Mouse (Mus musculus) neural tube, embryonic 14.5 days (tissue): ENCODE results near the gene Ube2e2. TPM values are rescaled to one million over a fixed set of nuclear protein-coding genes. Genes with fewer than 3 reads are reported as not detected.
A peak's percentile ranks its signal among the peaks of the same experiment; 100 is the strongest.

Source experiments
- ATAC-seq: fragments of 200-750 bp; cut with Nextera tagmentation; 2 replicates; pipeline ENCODE4 v1.8.0; 2017; ENCODE audit warnings: low read depth, mild to moderate bottlenecking, moderate TSS enrichment, moderate library complexity
- H3K27ac ChIP-seq: fragments of 300-500 bp; sonication (generic); 2 replicates; pipeline ENCODE4 v1.5.1; 2014; ENCODE audit warnings: low read depth, mild to moderate bottlenecking, control low read depth, low read length, moderate library complexity, mixed read lengths
- H3K27me3 ChIP-seq: fragments of 300-500 bp; sonication (generic); 2 replicates; pipeline ENCODE4 v1.6.1; 2014; ENCODE audit warnings: low read length; ENCODE audit not compliant: control insufficient read depth, insufficient read depth
- H3K36me3 ChIP-seq: fragments of 300-500 bp; sonication (generic); 2 replicates; pipeline ENCODE4 v1.6.1; 2014; ENCODE audit warnings: low read length, mixed read lengths; ENCODE audit not compliant: control insufficient read depth, insufficient read depth
- H3K4me1 ChIP-seq: fragments of 300-500 bp; sonication (generic); 2 replicates; pipeline ENCODE4 v1.6.1; 2014; ENCODE audit warnings: low read length; ENCODE audit not compliant: control insufficient read depth, insufficient read depth
- H3K4me2 ChIP-seq: fragments of 300-500 bp; sonication (generic); 2 replicates; pipeline ENCODE4 v1.6.1; 2014; ENCODE audit warnings: mild to moderate bottlenecking, low read depth, low read length, control low read depth
- H3K4me3 ChIP-seq: fragments of 300-500 bp; sonication (generic); 2 replicates; pipeline ENCODE4 v1.5.1; 2014; ENCODE audit warnings: low read depth, low read length, control low read depth, mixed read lengths
- H3K9ac ChIP-seq: fragments of 300-500 bp; sonication (generic); replicated peaks from 2 replicates; pipeline ENCODE4 v1.6.1; 2014; ENCODE audit warnings: low read depth, mild to moderate bottlenecking, control low read depth, low read length, mixed read lengths
- H3K9me3 ChIP-seq: fragments of 300-500 bp; sonication (generic); 2 replicates; pipeline ENCODE4 v1.6.1; 2016; ENCODE audit warnings: low read length; ENCODE audit not compliant: control insufficient read depth
- WGBS: fragments of 180-500 bp; shearing (Covaris S2); extraction: QIAGEN DNeasy Blood & Tissue Kit; methylation state at CpG from one replicate; pipeline ENCODE4 v1.1.7; 2014; 5-methylcytosine and 5-hydroxymethylcytosine counted together
- polyA plus RNA-seq: library from polyadenylated mRNA; unstranded; fragments of >200 nt; fragmentation: Nextera tagmentation; extraction: Ambion mirVana; gene quantifications from 2 replicates; pipeline ENCODE4 v1.2.1, GENCODE M21; 2014

Ube2e2 gene
- polyA plus RNA-seq, 1 experiment from 2014 or later, result 153 TPM

DNA sequence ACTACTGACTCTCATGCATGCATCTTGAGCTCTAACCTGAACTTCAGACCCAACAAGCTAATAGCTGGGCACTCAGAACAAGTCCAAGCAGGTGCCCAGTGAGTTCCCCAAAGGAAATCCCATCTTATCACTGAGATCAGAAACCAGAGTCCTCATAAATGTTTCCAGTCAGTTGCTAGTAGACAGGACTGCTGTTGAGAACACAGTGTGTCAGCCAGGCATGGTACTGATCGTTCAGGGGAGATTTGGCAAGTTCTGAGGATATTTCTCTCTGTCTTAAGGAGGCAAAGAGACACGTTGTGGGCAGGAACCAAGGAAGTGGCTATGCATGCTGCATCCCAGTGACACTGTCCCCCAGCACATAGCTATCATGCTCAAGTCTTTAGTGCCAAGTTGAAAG, 275.5 kb downstream of the Ube2e2 start:
- 69% methylated on average over 2 of the region's 2 CpGs for WGBS
- H3K4me2 ChIP-seq, result no peak overlapping the region
- H3K9ac ChIP-seq, result no peak overlapping the region
- ATAC-seq, result no peak
- H3K4me3 ChIP-seq, result no peak overlapping the region
- H3K27me3 ChIP-seq, result no peaks in the 10 kb centered on the region
- no peak overlapping the region for H3K27ac ChIP-seq
- H3K9me3 ChIP-seq, result no peaks in the 10 kb centered on the region
- no peaks in the 10 kb centered on the region for H3K4me1 ChIP-seq
- H3K36me3 ChIP-seq, result no peaks in the 10 kb centered on the region

DNA sequence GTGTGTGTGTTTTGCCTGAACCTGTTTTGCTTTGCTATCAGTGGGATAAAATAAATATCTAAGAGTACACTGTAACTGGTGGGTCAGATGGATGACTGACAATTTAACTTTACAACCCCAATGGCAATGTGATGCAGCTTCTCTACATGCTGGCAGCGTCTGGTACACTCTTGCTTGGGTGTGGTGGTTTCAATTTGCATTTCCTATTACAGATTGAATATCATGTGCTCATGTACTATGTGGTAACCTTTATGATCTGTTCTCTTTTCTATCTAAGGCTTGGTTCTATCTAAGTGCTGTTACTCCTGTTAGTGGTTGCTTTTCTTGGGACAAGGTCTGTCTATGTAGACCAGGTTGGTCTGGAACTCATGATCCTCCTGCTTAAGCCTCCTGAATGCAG, 292.1 kb downstream of the Ube2e2 start:
- no peak overlapping the region for H3K4me2 ChIP-seq
- WGBS, result 58% methylated on average over 1 of the region's 1 CpGs
- H3K4me1 ChIP-seq, result no peaks in the 10 kb centered on the region
- H3K4me3 ChIP-seq, result no peak overlapping the region
- H3K27ac ChIP-seq, result no peak overlapping the region
- no peak overlapping the region for H3K9ac ChIP-seq
- no peak for ATAC-seq
- no peaks in the 10 kb centered on the region for H3K9me3 ChIP-seq
- H3K36me3 ChIP-seq, result no peaks in the 10 kb centered on the region
- H3K27me3 ChIP-seq, result no peaks in the 10 kb centered on the region

DNA sequence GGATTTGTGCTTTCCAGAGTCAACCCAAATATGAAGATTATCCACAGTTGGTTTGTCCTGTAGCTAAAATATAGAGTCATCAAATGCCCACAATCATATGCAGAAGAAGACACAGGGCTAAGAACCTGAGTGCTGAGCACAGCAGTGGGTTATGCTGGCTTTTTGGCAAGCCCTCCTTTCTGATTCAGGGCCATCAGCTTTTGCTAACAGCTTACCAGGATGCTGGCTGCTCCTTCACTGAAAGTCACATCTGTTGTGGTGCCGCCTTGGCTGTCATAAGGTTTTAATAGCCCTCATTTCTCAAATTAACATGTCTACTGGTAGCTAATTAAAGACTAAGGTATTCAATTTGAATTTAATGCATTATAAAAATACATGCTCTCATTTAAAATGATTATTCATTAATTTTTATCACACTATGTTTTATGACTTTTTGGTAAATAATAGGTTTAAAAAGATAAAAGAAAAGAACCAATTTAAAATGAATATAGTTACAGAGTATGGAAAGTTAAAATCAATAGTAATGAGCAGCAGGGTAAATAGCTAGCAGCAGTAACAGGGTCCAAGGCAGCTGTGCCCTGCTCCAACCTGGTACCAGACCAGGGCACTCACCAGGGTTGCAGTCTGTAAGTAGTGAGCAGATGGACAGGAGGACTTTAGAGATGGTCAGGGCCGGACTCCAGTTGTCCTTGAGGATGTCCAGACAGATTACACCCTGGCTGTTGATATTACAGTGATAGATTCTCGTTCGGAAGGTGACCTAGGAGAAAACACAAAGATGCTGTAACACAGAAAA, 307.6 kb downstream of the Ube2e2 start:
- Histone ChIP-seq H3K27me3 (no peaks in the 10 kb centered on the region), H3K4me1 (no peaks in the 10 kb centered on the region), H3K27ac (no peak overlapping the region), H3K9me3 (no peaks in the 10 kb centered on the region), H3K4me2 (no peak overlapping the region), H3K4me3 (no peak overlapping the region), H3K9ac (no peak overlapping the region), H3K36me3 (no peaks in the 10 kb centered on the region)
- ATAC-seq, result peak; percentile 85
- 64% methylated on average over 4 of the region's 4 CpGs for WGBS

DNA sequence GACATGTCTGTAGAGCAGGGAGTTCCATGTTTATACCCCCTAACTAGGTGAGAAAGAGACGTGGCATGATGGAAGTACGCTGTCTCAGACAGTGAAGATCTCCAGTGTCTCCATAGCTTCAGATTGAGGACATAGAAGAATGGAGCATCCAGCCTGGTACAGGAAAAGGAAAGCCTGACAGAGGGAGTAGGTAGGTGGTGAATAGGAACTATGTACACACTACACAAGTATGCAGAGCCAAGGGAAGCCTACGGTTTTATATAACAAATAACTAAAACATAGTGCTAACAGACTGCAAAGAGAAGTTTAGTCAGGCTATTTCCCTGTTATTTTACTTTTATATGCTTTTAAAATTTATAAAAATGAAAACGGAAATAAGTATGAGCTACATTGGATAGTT, 312.3 kb downstream of the Ube2e2 start:
- Histone ChIP-seq H3K4me1 (no peaks in the 10 kb centered on the region), H3K9ac (no peak overlapping the region), H3K27me3 (no peaks in the 10 kb centered on the region), H3K36me3 (no peaks in the 10 kb centered on the region), H3K9me3 (no peaks in the 10 kb centered on the region), H3K27ac (no peak overlapping the region), H3K4me2 (no peak overlapping the region), H3K4me3 (no peak overlapping the region)
- ATAC-seq, result no peak
- 91% methylated on average over 4 of the region's 4 CpGs for WGBS

DNA sequence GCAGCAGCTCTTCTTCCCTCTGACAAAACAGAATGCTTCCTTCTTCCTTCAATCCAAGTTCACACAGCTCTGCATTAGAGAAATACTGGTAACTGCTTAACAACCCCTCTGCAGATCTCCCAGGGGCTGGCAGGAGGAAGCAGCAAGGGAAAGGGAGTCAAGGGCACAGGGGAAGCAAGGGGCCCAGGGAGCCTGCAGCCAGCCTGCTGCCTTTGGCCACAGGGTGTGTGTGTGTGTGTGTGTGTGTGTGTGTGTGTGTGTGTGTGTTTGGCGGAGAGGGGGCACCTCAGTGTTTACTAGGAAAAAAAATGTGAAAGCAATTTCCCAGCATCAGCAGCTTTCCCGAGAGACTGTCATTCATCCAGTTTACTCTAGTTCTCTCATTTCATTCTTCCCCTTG, 319.3 kb downstream of the Ube2e2 start:
- Histone ChIP-seq H3K4me3 (no peak overlapping the region), H3K36me3 (no peaks in the 10 kb centered on the region), H3K27me3 (no peaks in the 10 kb centered on the region), H3K27ac (no peak overlapping the region), H3K9ac (no peak overlapping the region), H3K4me1 (0 out of 2 replicates have a peak, but pooled peaks cover 4% of the 10 kb centered on the region), H3K4me2 (no peak overlapping the region), H3K9me3 (no peaks in the 10 kb centered on the region)
- WGBS, result 56% methylated on average over 1 of the region's 2 CpGs
- ATAC-seq, result no peak

DNA sequence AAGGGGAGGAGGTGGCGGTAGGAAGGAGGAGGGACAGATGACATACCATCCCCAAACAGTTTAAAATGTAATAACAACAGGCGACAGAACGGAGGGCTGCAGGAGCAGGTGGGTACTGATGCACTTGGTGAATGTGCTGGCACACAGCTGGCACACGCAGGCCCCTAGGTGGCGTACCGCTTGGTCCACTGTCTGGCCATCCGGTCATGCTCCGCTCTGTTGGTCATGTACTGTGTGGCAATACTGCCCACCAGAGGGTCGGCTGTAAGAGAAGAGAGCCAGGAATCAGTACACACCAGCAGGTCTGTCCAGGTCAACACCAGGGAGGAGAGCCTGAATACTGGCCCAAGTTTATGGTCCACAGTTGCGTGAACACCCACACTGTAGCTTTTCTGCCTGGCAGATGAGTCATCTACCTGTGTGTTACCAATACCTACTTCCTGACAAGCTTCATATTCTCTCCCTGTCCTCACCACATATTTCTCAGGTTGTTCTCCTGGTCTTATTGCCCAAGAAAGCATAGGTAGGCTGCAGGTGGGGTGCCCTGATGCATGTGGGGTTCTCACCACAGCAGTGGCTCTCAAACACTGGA, 319.8 kb downstream of the Ube2e2 start:
- Histone ChIP-seq H3K9ac (no peak overlapping the region), H3K4me2 (no peak overlapping the region), H3K4me3 (no peak overlapping the region), H3K4me1 (0 out of 2 replicates have a peak, but pooled peaks cover 4% of the 10 kb centered on the region), H3K27ac (no peak overlapping the region), H3K9me3 (no peaks in the 10 kb centered on the region), H3K27me3 (no peaks in the 10 kb centered on the region), H3K36me3 (no peaks in the 10 kb centered on the region)
- peak; percentile 47; the same call in 1 of the 2 replicates for ATAC-seq
- 75% methylated on average over 10 of the region's 10 CpGs for WGBS

DNA sequence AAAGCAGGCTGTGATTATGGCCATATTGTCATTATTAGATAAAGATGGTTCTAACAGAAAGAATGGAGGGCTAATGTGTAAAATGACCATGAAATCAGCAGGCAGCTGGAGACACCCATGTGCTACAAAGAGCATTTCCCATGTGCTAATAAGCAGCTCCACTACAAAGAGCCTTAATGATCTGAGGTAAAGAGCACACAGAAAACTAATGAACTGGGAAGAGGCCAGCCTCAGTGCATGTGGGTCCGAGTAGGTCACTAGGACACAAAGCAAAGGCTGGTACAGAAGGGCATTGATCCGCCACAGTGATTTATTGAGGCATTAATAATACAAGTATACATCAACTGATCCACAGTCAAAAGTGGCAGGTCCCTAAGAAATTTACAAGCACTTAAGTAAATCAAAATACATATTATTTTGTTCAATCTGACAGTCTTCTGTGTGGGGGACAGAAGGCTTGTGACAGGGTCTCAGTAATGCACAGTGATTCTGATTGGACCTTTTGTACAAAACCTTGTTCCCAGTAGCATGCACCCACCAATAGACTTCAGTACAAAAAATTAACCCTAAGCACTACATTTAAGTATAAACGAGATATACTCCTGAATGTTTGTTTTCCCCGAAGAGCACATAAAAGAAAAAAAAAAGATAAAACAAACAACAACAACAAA, 320.6 kb downstream of the Ube2e2 start:
- Histone ChIP-seq H3K9me3 (no peaks in the 10 kb centered on the region), H3K27me3 (no peaks in the 10 kb centered on the region), H3K4me3 (no peak overlapping the region), H3K4me1 (0 out of 2 replicates have a peak, but pooled peaks cover 4% of the 10 kb centered on the region), H3K9ac (no peak overlapping the region), H3K36me3 (no peaks in the 10 kb centered on the region), H3K4me2 (no peak overlapping the region), H3K27ac (no peak overlapping the region)
- peak; percentile 68 for ATAC-seq
- whole genome bisulfite sequencing, result 34% methylated on average over 4 of the region's 4 CpGs

DNA sequence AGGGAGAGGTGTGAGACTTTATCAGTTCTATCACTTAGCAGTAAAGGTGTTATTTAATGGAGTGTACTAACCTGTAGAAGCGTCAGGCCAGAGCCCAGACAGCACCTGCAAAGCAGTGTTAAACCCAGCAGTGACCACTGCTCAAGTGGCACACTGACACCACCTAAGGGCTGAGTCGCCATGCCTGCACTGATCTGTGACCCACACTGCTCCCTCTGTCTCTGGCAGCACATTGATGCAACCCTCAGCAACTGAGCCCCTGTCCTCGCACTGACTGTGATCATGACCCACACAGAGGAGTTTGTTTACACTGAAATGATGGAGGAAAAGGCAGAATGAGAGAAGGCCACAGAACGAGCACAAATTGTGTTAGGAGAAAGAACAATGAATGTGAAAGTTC, 321.2 kb downstream of the Ube2e2 start:
- Histone ChIP-seq H3K4me1 (0 out of 2 replicates have a peak, but pooled peaks cover 4% of the 10 kb centered on the region), H3K9me3 (no peaks in the 10 kb centered on the region), H3K4me2 (no peak overlapping the region), H3K27me3 (no peaks in the 10 kb centered on the region), H3K4me3 (no peak overlapping the region), H3K9ac (no peak overlapping the region), H3K36me3 (no peaks in the 10 kb centered on the region), H3K27ac (no peak overlapping the region)
- WGBS, result 15% methylated on average over 4 of the region's 4 CpGs
- peak; percentile 68; the same call in 1 of the 2 replicates for ATAC-seq

DNA sequence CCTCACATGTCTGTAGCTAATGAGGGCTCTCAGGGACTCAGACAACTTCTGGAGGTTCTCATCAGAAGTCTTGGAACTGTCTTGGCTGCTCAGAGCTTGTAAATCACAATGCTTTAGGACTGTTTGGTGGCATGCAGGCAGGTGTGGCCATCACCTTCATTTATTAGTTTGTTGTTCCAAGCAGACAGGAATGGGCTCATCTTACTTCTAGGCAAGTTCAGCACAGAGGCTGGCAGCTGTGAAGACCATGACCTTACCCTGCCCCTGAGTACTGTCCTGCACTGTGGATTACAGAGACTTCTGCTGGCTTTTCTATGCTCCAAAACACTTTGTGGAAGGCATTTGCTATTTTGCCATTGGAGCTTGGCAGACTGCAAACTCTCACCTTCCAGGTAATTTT, 324.5 kb downstream of the Ube2e2 start:
- Histone ChIP-seq H3K4me2 (no peak overlapping the region), H3K9me3 (no peaks in the 10 kb centered on the region), H3K9ac (no peak overlapping the region), H3K4me3 (no peak overlapping the region), H3K36me3 (no peaks in the 10 kb centered on the region), H3K27ac (no peak overlapping the region), H3K27me3 (no peaks in the 10 kb centered on the region), H3K4me1 (0 out of 2 replicates have a peak, but pooled peaks cover 4% of the 10 kb centered on the region)
- ATAC-seq, result no peak
